8 mouse cellular contexts compared by ENCODE assay signal in the genomic region with DNA sequence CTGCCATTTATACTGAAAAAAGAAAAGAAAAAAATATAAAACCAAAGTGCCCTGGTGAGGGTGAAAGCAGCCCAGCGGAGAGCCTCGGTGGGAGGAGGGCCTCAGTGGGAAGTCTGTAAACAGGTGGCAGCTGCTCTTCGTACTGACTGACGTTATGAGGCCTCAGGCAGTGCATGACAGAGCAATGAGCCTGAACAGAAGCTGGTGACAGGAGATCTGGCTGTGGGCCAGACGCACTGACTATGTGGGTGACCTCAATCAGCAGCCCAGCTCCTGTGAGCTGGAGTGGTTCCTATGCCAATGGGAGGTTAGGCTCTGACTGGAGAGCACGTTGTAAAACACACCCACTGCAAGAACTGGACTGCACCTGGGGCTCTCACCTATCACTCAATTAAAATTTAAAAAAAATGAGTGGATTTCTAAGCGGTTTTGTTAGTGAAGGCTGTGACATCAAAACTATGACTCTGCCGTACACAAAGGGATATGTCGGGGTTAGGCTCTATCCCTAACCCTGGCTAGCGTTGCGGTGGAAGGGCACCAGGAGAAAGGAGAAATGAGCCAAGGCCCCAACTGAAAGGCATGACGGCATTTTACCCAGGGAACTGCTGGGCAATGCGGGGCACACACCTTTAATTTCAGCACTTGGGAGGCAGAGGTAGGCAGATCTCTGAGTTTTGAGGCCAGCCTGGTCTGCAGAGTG. TPM values are rescaled to one million over a fixed set of nuclear protein-coding genes. Genes with fewer than 3 reads are reported as not detected.
A peak's percentile ranks its signal among the peaks of the same experiment; 100 is the strongest.
DNase-seq lines count a peak whose midpoint lies in the region; ATAC-seq and TF ChIP-seq lines count a peak whose summit lies in the region.

No protein-coding gene starts in this region.

- peaks cover 0 to 10% of the 10 kb centered on the region in 2 experiments; a peak in 3 of 4 replicates for H3K4me1 ChIP-seq in MEL (ENCODE audit: control insufficient read depth in 1 of 2, insufficient read depth in 2 of 2, low read length in 2 of 2)
- H3K4me1 ChIP-seq in heart, postnatal 0 days (ENCODE audit: control insufficient read depth, insufficient read depth) = no peaks in the 10 kb centered on the region
- peaks cover 3% of the 10 kb centered on the region; the same call in 1 of the 2 replicates for H3K4me1 ChIP-seq in stomach, embryonic 15.5 days

- peak overlapping the region; percentile 81 for H3K27ac ChIP-seq in MEL (ENCODE audit: control insufficient read depth, low read depth, low read length)
- peak overlapping the region; percentile 36 for H3K27ac ChIP-seq in heart, postnatal 0 days (ENCODE audit: low read depth)
- H3K27ac ChIP-seq in stomach, embryonic 15.5 days = no peak overlapping the region

- no peaks in the 10 kb centered on the region for H3K27me3 ChIP-seq in MEL (ENCODE audit: control insufficient read depth in 1 of 2, insufficient read depth in 2 of 2, low read length in 2 of 2)
- no peaks in the 10 kb centered on the region for H3K27me3 ChIP-seq in heart, postnatal 0 days (ENCODE audit: control insufficient read depth, insufficient read depth, low read length)
- no peaks in the 10 kb centered on the region for H3K27me3 ChIP-seq in stomach, embryonic 15.5 days (replicated peaks)

- 30% methylated on average over 13 of the region's 13 CpGs for WGBS in heart, postnatal 0 days
- WGBS in stomach, embryonic 15.5 days = 59% methylated on average over 13 of the region's 13 CpGs

- peak; percentile 3 for TF ChIP-seq RAD21 in MEL (IDR thresholded peaks at IDR 0.05; ENCODE audit: low read depth, low read length)

- H3K9me3 ChIP-seq in MEL (replicated peaks; ENCODE audit: insufficient read depth, low read length) = no peaks in the 10 kb centered on the region
- no peaks in the 10 kb centered on the region for H3K9me3 ChIP-seq in heart, postnatal 0 days (replicated peaks; ENCODE audit: control insufficient read depth, low read length)
- no peaks in the 10 kb centered on the region for H3K9me3 ChIP-seq in stomach, embryonic 15.5 days

- peak; percentile 80 to 89 for TF ChIP-seq EP300 in MEL (IDR thresholded peaks at IDR 0.05; ENCODE audit: low read depth in 1 of 2, low read length in 2 of 2)
- TF ChIP-seq EP300 in heart, postnatal 0 days (IDR thresholded peaks at IDR 0.05; ENCODE audit: low read depth) = peak; percentile 51; the same call in 1 of the 2 replicates

- H3K4me3 ChIP-seq in MEL (ENCODE audit: control insufficient read depth in 1 of 2, insufficient read depth in 1 of 2, low read depth in 2 of 2, low read length in 2 of 2) = peak overlapping the region; percentile 36 to 48
- no peak overlapping the region for H3K4me3 ChIP-seq in heart, postnatal 0 days (ENCODE audit: low read depth, low read length)
- no peak overlapping the region for H3K4me3 ChIP-seq in stomach, embryonic 15.5 days (replicated peaks)

- H3K4me2 ChIP-seq in heart, postnatal 0 days (ENCODE audit: low read depth, low read length) = no peak overlapping the region
- H3K4me2 ChIP-seq in stomach, embryonic 15.5 days = no peak overlapping the region

- H3K9ac ChIP-seq in MEL (ENCODE audit: control insufficient read depth, low read depth, low read length, poor library complexity, severe bottlenecking) = peak overlapping the region; percentile 58
- no peak overlapping the region for H3K9ac ChIP-seq in heart, postnatal 0 days (replicated peaks; ENCODE audit: low read depth, low read length)
- H3K9ac ChIP-seq in stomach, embryonic 15.5 days = no peak overlapping the region

- no peak for TF ChIP-seq POLR2A in MEL (IDR thresholded peaks at IDR 0.05; ENCODE audit: control insufficient read depth in 1 of 2, insufficient read depth in 1 of 2, low read depth in 1 of 2, low read length in 2 of 2, poor library complexity in 1 of 2)

- no peak for TF ChIP-seq CTCF in MEL (IDR thresholded peaks at IDR 0.05 in 2 of 3, conservative IDR thresholded peaks at IDR 0.05 in 1 of 3; ENCODE audit: control insufficient read depth in 1 of 3, insufficient read depth in 1 of 3, low read depth in 2 of 3, low read length in 3 of 3, poor library complexity in 1 of 3, severe bottlenecking in 1 of 3)
- TF ChIP-seq CTCF in heart, postnatal 0 days (IDR thresholded peaks at IDR 0.05; ENCODE audit: low read depth) = no peak

- peak; percentile 93 for ATAC-seq in erythroblast, adult 5-6 weeks (replicated peaks; ENCODE audit: low FRiP score, poor library complexity, severe bottlenecking)
- peak; percentile 99 for ATAC-seq in heart, postnatal 0 days (ENCODE audit: insufficient read depth, low read depth)
- peak; percentile 97 for ATAC-seq in megakaryocyte-erythroid progenitor cell, adult 5-6 weeks (replicated peaks; ENCODE audit: low FRiP score, low TSS enrichment, poor library complexity, severe bottlenecking)
- peak; percentile 97 for ATAC-seq in stomach, embryonic 15.5 days (ENCODE audit: insufficient read depth, low FRiP score, low read depth)

- DNase-seq in MEL (ENCODE audit: low read depth, low spot score) = peak; percentile 97
- DNase-seq in adrenal gland, postnatal 10 days = peak; percentile 91
- DNase-seq in heart, postnatal 0 days (ENCODE audit: low spot score) = peak; percentile 94
- peak; percentile 77 to 85 for DNase-seq in kidney, postnatal 4 days
- no peak for DNase-seq in frontal cortex, postnatal 36 days (ENCODE audit: low spot score in 2 of 2)

- no peaks in the 10 kb centered on the region for H3K79me2 ChIP-seq in MEL (ENCODE audit: control insufficient read depth, insufficient read depth, low read length, poor library complexity)

- peaks cover 0 to 16% of the 10 kb centered on the region in 2 experiments; a peak in 2 of 4 replicates for H3K36me3 ChIP-seq in MEL (ENCODE audit: control insufficient read depth in 1 of 2, insufficient read depth in 2 of 2, low read length in 2 of 2)
- no peaks in the 10 kb centered on the region for H3K36me3 ChIP-seq in heart, postnatal 0 days (replicated peaks; ENCODE audit: control insufficient read depth, insufficient read depth, low read length)
- no peaks in the 10 kb centered on the region for H3K36me3 ChIP-seq in stomach, embryonic 15.5 days

TF ChIP-seq in MEL, 35 proteins besides CTCF, POLR2A, EP300 and RAD21:
- TF ChIP-seq SMC3 (IDR thresholded peaks at IDR 0.05; ENCODE audit: low read depth, low read length) (peak; percentile 42), MYB (IDR thresholded peaks at IDR 0.05; ENCODE audit: low read depth, low read length) (peak; percentile 35; the same call in 1 of the 2 replicates), TCF12 (IDR thresholded peaks at IDR 0.05; ENCODE audit: low read depth, low read length) (peak; percentile 91), HCFC1 (IDR thresholded peaks at IDR 0.05; ENCODE audit: low read depth, low read length) (0 out of 2 replicates have a peak, but pooled peaks have one; percentile 35), MXI1 (IDR thresholded peaks at IDR 0.05; ENCODE audit: low read depth, low read length) (peak; percentile 82; the same call in 1 of the 2 replicates), MAX (IDR thresholded peaks at IDR 0.05; ENCODE audit: low read length) (peak; percentile 71), RCOR1 (IDR thresholded peaks at IDR 0.05; ENCODE audit: low read depth, low read length) (peak; percentile 69; the same call in 1 of the 2 replicates), SIN3A (IDR thresholded peaks at IDR 0.05; ENCODE audit: low read length) (peak; percentile 85), TAL1 (IDR thresholded peaks at IDR 0.05; ENCODE audit: low read length) (peak; percentile 82), JUND (IDR thresholded peaks at IDR 0.05; ENCODE audit: low read depth, low read length) (no peak), MYC (IDR thresholded peaks at IDR 0.05; ENCODE audit: low read depth, low read length) (no peak), NELFE (IDR thresholded peaks at IDR 0.05; ENCODE audit: low read depth, low read length) (no peak), GATA1 (IDR thresholded peaks at IDR 0.05; ENCODE audit: low read depth, low read length) (0 out of 2 replicates have a peak, but pooled peaks have one; percentile 33), ZC3H11A (IDR thresholded peaks at IDR 0.05; ENCODE audit: low read depth, low read length) (peak; percentile 31; the same call in 1 of the 2 replicates), BHLHE40 (IDR thresholded peaks at IDR 0.05; ENCODE audit: borderline replicate concordance, low read depth, low read length) (peak; percentile 26; the same call in 1 of the 2 replicates), ETS1 (IDR thresholded peaks at IDR 0.05; ENCODE audit: low read depth, low read length) (peak; percentile 99)

RNA-seq across cellular contexts. Expression of gene Hbp1, which starts 23.3 kb away (rescaled TPM):
- 4.3 and 7.2 TPM in 2 replicates for total RNA-seq in MEL (2012; rRNA removed)
- polyA plus RNA-seq in MEL (2012; ENCODE audit: insufficient read depth in 1 of 2, insufficient read length in 2 of 2, low read depth in 1 of 2, low replicate concordance in 2 of 2, missing spikeins in 1 of 2) = 1 to 10 TPM in 1 of 2 experiments, not detected in 1; 8.8 TPM
- 100 to 1,000 TPM; 106 to 116 TPM for total RNA-seq in adrenal gland, postnatal 10 days (2021)
- 323 and 325 TPM in 2 replicates for total RNA-seq in erythroblast, adult 5-6 weeks (2015; ENCODE audit: low replicate concordance)
- total RNA-seq in erythroblast, adult 5-6 weeks (2017; ENCODE audit: low replicate concordance) = 332 and 347 TPM in 2 replicates
- 153 and 187 TPM in 2 replicates for total RNA-seq in heart, postnatal 0 days (2014; rRNA removed; ENCODE audit: low replicate concordance)
- polyA plus RNA-seq in heart, postnatal 0 days (2015; fragmentation: Nextera tagmentation; extraction: Ambion mirVana) = 97.9 and 127 TPM in 2 replicates
- total RNA-seq in megakaryocyte-erythroid progenitor cell, adult 5-6 weeks (2014; fragmentation: Nextera tagmentation) = 34.8 and 37.9 TPM in 2 replicates
- 39.8 and 50.5 TPM in 2 replicates for total RNA-seq in megakaryocyte-erythroid progenitor cell, adult 5-6 weeks (2017)
- 97.8 and 99.6 TPM in 2 replicates for polyA plus RNA-seq in stomach, embryonic 15.5 days (2015; fragmentation: Nextera tagmentation; extraction: Ambion mirVana)

Comparison
In these comparisons a context has a peak if more than half of its experiments do, and no peak if none do; other contexts are left out.
1. DNase-seq: peak in MEL (single experiment), adrenal gland, postnatal 10 days (single experiment), heart, postnatal 0 days (single experiment) and kidney, postnatal 4 days (2 of 2); none in frontal cortex, postnatal 36 days (0 of 2).
2. H3K4me3 ChIP-seq: peak in MEL (2 of 2); none in heart, postnatal 0 days (single experiment) and stomach, embryonic 15.5 days (single experiment).
3. Peak in every context shown above with its lines, with median percentiles within 50 percentile points of each other: ATAC-seq.